Mouse (Mus musculus): ENCODE data around the gene Zfp541. TPM values are rescaled to one million over a fixed set of nuclear protein-coding genes. Genes with fewer than 3 reads are reported as not detected.
A peak's percentile ranks its signal among the peaks of the same experiment; 100 is the strongest.

Zfp541 gene
- total and polyA plus RNA-seq, 2 experiments from 2014 or later = 0.15 to 0.33 TPM

DNA sequence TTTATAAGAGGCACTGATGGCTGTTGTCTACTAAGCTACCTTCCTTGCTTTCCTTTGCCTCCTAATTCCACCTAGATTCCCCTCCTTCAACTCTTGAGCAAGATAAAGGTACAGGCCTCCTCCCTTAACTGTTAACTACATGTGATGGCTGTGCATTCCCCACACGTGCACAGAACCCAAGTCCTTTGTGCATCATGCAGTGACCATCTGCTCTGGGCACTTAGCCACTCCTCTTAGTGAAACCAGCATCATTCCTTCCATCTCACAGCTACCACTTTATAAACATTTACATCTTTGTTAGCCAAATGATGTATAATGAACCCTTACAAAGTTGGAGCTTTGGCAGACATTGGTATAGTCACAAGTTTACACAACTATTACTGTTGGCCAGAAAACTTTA lies 18.3 kb downstream of the Zfp541 start:
- no peak overlapping the region for H3K27ac ChIP-seq (ENCODE audit: low read depth, low read length)

DNA sequence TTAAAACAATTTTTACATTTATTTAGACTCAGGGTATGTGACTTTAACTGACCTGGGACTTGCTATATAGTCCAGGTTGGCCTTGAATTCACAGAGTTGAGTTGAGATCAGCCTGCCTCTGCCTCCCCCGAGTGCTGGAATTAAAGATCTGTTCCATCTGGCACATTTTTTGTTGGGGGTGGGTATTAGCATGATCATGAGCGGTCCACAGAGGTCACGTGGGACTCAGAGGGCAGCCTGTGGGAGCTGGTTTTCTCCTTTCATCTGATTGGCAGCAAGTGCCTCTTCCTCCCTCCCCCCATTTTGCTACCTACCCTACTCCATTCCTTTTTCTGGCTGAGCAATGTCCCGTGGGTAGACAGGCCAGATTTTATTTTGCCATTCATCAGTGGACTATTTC lies 19.0 kb downstream of the Zfp541 start:
- no peak for TF ChIP-seq CTCF (IDR thresholded peaks at IDR 0.05)
- no peak for ATAC-seq (ENCODE audit: low FRiP score)
- H3K4me1 ChIP-seq (ENCODE audit: insufficient read depth, low read length) = no peaks in the 10 kb centered on the region
- no peak overlapping the region for H3K27ac ChIP-seq (ENCODE audit: low read depth, low read length)
- H3K4me2 ChIP-seq (ENCODE audit: low read depth, low read length, poor library complexity, severe bottlenecking) = no peak overlapping the region
- no peaks in the 10 kb centered on the region for H3K9me3 ChIP-seq (ENCODE audit: low read length)
- no peak overlapping the region for H3K9ac ChIP-seq (replicated peaks; ENCODE audit: low read length, poor library complexity, severe bottlenecking)
- H3K27me3 ChIP-seq (ENCODE audit: insufficient read depth, low read length) = peaks cover 3% of the 10 kb centered on the region; the same call in 1 of the 2 replicates
- 62% methylated on average over 4 of the region's 4 CpGs for WGBS
- no peaks in the 10 kb centered on the region for H3K36me3 ChIP-seq (ENCODE audit: insufficient read depth, low read length)
- DNase-seq (ENCODE audit: low spot score) = no peak
- H3K4me3 ChIP-seq (ENCODE audit: low read depth, low read length) = no peak overlapping the region

More for the DNA sequence above, 18.3 kb downstream of the Zfp541 start:
- H3K4me1 ChIP-seq (ENCODE audit: insufficient read depth, low read length) = no peaks in the 10 kb centered on the region
- H3K27me3 ChIP-seq (ENCODE audit: insufficient read depth, low read length) = peaks cover 3% of the 10 kb centered on the region; the same call in 1 of the 2 replicates
- H3K36me3 ChIP-seq (ENCODE audit: insufficient read depth, low read length) = no peaks in the 10 kb centered on the region
- H3K9ac ChIP-seq (replicated peaks; ENCODE audit: low read length, poor library complexity, severe bottlenecking) = no peak overlapping the region
- H3K9me3 ChIP-seq (ENCODE audit: low read length) = no peaks in the 10 kb centered on the region
- TF ChIP-seq CTCF (IDR thresholded peaks at IDR 0.05) = no peak
- no peak for ATAC-seq (ENCODE audit: low FRiP score)
- no peak overlapping the region for H3K4me2 ChIP-seq (ENCODE audit: low read depth, low read length, poor library complexity, severe bottlenecking)
- DNase-seq (ENCODE audit: low spot score) = no peak
- H3K4me3 ChIP-seq (ENCODE audit: low read depth, low read length) = no peak overlapping the region
- WGBS = 62% methylated on average over 1 of the region's 1 CpGs

DNA sequence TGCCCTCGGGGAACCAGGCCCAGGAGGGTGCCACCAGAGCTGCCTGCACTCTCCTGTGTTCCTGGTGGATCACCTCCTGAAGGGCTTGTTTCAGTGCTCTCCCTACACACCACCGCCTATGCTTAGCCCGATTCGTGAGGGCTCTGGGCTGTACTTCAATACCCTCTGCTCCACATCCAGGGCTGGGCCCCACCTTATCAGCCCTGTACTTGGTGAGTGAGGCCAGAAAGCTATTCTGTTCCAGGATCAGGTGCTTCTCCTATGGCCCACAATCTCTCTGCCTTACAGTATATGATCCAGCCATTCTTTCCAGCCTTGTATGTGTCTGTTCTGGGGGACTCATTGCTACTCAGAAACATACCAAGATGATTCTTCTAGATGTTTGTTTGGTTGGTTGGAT lies 21.7 kb downstream of the Zfp541 start:
- Histone ChIP-seq H3K4me2 (ENCODE audit: low read depth, low read length, poor library complexity, severe bottlenecking) (no peak overlapping the region), H3K36me3 (ENCODE audit: insufficient read depth, low read length) (no peaks in the 10 kb centered on the region), H3K4me3 (ENCODE audit: low read depth, low read length) (no peak overlapping the region), H3K27ac (ENCODE audit: low read depth, low read length) (no peak overlapping the region), H3K27me3 (ENCODE audit: insufficient read depth, low read length) (peaks cover 3% of the 10 kb centered on the region; the same call in 1 of the 2 replicates), H3K9ac (replicated peaks; ENCODE audit: low read length, poor library complexity, severe bottlenecking) (no peak overlapping the region), H3K4me1 (ENCODE audit: insufficient read depth, low read length) (no peaks in the 10 kb centered on the region), H3K9me3 (ENCODE audit: low read length) (no peaks in the 10 kb centered on the region)
- DNase-seq (ENCODE audit: low spot score) (no peak), ATAC-seq (ENCODE audit: low FRiP score) (no peak)
- TF ChIP-seq CTCF (IDR thresholded peaks at IDR 0.05) = no peak
- 60% methylated on average over 4 of the region's 4 CpGs for WGBS

DNA sequence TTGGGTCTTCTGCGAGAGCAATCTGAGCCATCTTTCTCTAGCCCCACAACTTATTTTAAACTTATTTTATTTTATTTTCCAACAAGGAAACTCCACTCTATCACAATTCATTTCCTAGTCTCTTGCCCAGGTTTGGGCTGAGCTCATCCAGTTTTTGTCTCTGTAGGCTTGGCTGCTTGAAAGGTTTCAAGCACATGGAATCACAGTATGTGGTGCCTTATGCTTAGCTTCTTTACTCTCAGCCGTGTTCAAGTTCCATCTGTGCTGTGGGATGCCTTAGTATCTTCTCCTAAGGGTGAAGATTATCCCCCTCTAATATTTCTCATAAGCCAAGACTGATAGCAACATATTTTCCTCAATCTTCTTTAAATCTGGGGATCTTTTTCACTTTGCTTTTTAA lies 26.0 kb downstream of the Zfp541 start:
- no peak for TF ChIP-seq CTCF (IDR thresholded peaks at IDR 0.05)
- Histone ChIP-seq H3K4me1 (ENCODE audit: insufficient read depth, low read length) (no peaks in the 10 kb centered on the region), H3K36me3 (ENCODE audit: insufficient read depth, low read length) (no peaks in the 10 kb centered on the region), H3K27ac (ENCODE audit: low read depth, low read length) (no peak overlapping the region), H3K4me3 (ENCODE audit: low read depth, low read length) (no peak overlapping the region), H3K9me3 (ENCODE audit: low read length) (no peaks in the 10 kb centered on the region), H3K9ac (replicated peaks; ENCODE audit: low read length, poor library complexity, severe bottlenecking) (no peak overlapping the region), H3K27me3 (ENCODE audit: insufficient read depth, low read length) (peaks cover 3% of the 10 kb centered on the region; the same call in 1 of the 2 replicates), H3K4me2 (ENCODE audit: low read depth, low read length, poor library complexity, severe bottlenecking) (no peak overlapping the region)
- DNase-seq (ENCODE audit: low spot score) (no peak), ATAC-seq (ENCODE audit: low FRiP score) (no peak)
- WGBS = 80% methylated on average over 2 of the region's 2 CpGs

DNA sequence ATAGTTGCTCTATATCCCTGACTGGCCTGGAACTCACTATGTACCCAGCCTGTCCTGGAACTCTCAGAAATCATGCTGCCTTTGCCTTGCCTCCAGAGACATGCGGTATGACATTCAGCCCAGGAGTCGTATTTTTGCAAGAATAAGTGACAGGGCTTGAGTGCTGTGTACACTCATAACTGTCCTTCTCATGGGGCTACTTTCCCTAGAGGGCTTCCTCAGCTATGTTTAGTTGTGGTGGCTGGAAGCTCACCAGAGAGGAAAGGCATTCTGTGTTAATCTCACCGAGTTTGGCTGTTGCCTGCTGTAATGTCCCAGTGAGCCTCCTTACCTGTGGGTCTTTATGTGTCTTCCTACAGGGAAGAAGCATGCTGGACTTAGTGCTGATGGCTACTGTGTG lies 33.0 kb downstream of the Zfp541 start:
- DNase-seq (ENCODE audit: low spot score) = no peak
- Histone ChIP-seq H3K27ac (ENCODE audit: low read depth, low read length) (no peak overlapping the region), H3K36me3 (ENCODE audit: insufficient read depth, low read length) (no peaks in the 10 kb centered on the region), H3K4me1 (ENCODE audit: insufficient read depth, low read length) (peaks cover 5% of the 10 kb centered on the region), H3K4me3 (ENCODE audit: low read depth, low read length) (no peak overlapping the region), H3K4me2 (ENCODE audit: low read depth, low read length, poor library complexity, severe bottlenecking) (no peak overlapping the region), H3K9ac (replicated peaks; ENCODE audit: low read length, poor library complexity, severe bottlenecking) (no peak overlapping the region), H3K27me3 (ENCODE audit: insufficient read depth, low read length) (peaks cover 10% of the 10 kb centered on the region; the same call in 1 of the 2 replicates), H3K9me3 (ENCODE audit: low read length) (no peaks in the 10 kb centered on the region)
- no peak for TF ChIP-seq CTCF (IDR thresholded peaks at IDR 0.05)
- no peak for ATAC-seq (ENCODE audit: low FRiP score)
- WGBS = 64% methylated on average over 3 of the region's 3 CpGs

DNA sequence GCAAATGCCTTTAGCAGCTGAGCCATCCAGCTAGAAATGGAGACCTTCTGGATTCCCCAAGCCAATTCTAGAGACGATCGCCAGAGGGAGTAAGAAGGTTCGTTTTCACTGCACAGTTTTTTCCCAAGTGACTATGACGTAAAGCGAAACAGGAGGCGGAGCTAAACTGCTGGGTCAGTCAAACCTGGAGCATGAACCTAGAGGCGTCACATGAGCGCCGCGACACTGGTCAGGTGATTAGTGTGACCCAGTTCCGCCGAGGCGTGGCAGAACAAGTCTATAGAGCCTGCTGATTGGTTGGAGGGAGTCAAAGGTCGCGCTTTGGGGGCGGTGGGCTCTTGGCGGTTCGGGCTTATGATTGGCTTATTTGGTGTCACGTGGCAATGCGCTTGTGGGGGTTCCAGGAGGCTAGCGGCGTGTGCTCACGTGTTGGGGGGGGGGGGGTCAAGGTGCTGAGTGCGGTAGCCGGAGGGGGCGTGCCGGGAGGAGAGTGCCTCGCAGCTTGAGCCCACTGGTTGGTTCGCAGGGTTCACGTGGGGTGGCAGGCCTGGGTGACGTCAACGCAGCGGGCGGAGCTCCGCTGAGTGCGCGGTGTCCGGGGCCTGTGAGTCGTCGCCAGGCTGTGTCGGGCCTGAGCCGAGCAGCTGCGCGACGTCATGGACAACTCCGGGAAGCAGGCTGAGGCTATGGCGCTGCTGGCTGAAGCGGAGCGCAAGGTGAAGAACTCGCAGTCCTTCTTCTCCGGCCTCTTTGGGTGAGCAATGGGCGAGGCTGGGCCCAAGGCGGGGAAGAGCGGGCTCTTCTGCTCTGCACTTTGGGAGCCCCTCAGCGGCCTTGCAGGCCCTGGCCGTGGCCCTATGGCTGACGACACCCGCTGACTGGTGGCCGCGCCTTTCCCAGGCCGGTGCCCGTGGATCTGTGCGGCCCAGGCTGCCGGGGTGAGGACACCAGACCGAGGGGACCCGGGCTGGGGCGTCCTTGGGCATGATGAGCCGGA lies 36.7 kb downstream of the Zfp541 start, which contains the start of gene Napa:
Napa (plus strand) TSS at position 438 of the 997 bp plus-strand sequence.
- peak; percentile 87 for TF ChIP-seq CTCF (IDR thresholded peaks at IDR 0.05)
- under 1% methylated on average over 65 of the region's 68 CpGs for WGBS
- Histone ChIP-seq H3K9me3 (ENCODE audit: low read length) (no peaks in the 10 kb centered on the region), H3K27me3 (ENCODE audit: insufficient read depth, low read length) (peaks cover 10% of the 10 kb centered on the region; the same call in 1 of the 2 replicates), H3K9ac (replicated peaks; ENCODE audit: low read length, poor library complexity, severe bottlenecking) (peak within 1 kb of the TSS; percentile 100), H3K4me3 (ENCODE audit: low read depth, low read length) (peak within 1 kb of the TSS; percentile 96), H3K4me2 (ENCODE audit: low read depth, low read length, poor library complexity, severe bottlenecking) (peak within 1 kb of the TSS; percentile 78), H3K36me3 (ENCODE audit: insufficient read depth, low read length) (peaks cover 15% of the 10 kb centered on the region), H3K4me1 (ENCODE audit: insufficient read depth, low read length) (peaks cover 6% of the 10 kb centered on the region), H3K27ac (ENCODE audit: low read depth, low read length) (peak within 1 kb of the TSS; percentile 87)
- ATAC-seq (ENCODE audit: low FRiP score) = peak; percentile 98
- peak; percentile 100 for DNase-seq (ENCODE audit: low spot score)

Measured in midbrain, postnatal 0 days (tissue).